Mouse (Mus musculus): ENCODE data around the gene Stat3. TPM values are rescaled to one million over a fixed set of nuclear protein-coding genes. Genes with fewer than 3 reads are reported as not detected.

The Stat3 gene
- total RNA-seq (2021): 100 to 1,000 TPM in 1 of 2 experiments, 10 to 100 TPM in 1; 91.3 to 119 TPM

- DNase-seq (ENCODE audit: low spot score): peak; percentile 97
- intact Hi-C loops (cut with DNase I): loop anchor here (2.0 kb wide), 1 partner anchor 17 kb away; no protein-coding TSS in a partner anchor
Observed at GRCm38 (mm10) chr11:100939512-100940151, at the start of gene Stat3. Gene Stat3, minus strand, starts transcription at chr11:100939540.

GRCm38 (mm10) chr11:100988674-100989073 is 49.3 kb upstream of the Stat3 start:
- intact Hi-C loops (cut with DNase I): no loop called here

GRCm38 (mm10) chr11:100985607-100986006 is 46.3 kb upstream of the Stat3 start:
- DNase-seq (ENCODE audit: low spot score): no peak
- intact Hi-C loops (cut with DNase I): no loop called here

More at GRCm38 (mm10) chr11:100988674-100989073, 49.3 kb upstream of the Stat3 start:
- DNase-seq (ENCODE audit: low spot score): no peak

GRCm38 (mm10) chr11:100983778-100984131 is 44.4 kb upstream of the Stat3 start:
- no peak for DNase-seq (ENCODE audit: low spot score)
- intact Hi-C loops (cut with DNase I): loop anchor here (2.0 to 5.0 kb wide), 4 partner anchors 34 to 194 kb away; partner anchors contain the start of gene Ccr10

DNA sequence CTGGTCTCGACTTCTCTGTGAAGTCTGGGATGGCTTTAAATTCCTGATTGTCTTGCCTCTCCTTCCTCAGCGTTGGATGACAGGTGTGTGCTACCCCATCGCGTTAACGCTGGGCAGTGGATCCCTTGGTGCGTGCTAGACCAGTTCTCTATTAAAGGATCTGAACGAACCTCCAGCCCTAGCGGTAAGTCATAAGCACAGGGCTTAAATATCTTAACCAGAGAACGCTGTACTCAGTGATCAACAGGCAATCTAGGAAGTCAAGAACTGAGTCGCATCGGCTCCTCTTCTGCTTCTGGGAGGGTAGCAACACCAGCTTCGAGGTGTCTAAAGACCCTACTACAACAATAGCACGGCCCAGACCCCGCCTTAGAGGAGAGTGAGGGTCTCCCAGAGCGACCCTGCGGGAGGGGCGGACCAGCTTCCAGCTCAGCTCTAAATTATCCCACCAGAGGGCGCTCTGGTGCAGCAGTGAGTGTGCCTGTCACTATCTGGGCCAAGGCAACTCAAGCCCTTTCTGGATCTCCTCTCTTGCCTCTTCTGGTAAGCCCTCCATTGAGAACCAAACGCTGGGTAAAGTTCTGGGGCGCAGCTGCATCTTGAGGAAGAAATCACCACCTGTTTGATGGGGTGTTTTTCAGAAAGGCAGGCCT is 43.9 kb upstream of the Stat3 start:
- peak; percentile 49 for DNase-seq (ENCODE audit: low spot score)
- intact Hi-C loops (cut with DNase I): loop anchor here (2.0 to 5.0 kb wide), 4 partner anchors 34 to 194 kb away; partner anchors contain the start of gene Ccr10

DNA sequence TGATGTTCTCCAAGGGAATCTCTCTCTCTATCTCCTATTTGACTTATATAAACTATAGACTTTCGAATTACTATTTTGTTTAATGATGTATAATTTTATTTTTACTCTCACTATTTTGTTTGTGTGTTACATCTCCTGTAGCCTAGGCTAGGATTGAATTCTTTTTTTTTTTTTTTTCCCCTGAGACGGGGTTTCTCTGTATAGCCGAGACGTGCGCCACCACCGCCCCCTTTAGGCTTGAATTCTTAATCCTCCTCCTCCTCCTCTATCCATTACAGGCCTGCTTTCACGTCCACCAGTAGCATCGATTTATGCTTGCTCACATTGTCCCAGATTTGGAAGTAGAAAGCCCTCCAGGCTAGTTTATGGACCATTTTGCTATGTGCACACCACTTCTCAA is 42.7 kb upstream of the Stat3 start:
- no peak for DNase-seq (ENCODE audit: low spot score)
- intact Hi-C loops (cut with DNase I): loop anchor here (2.0 to 5.0 kb wide), 4 partner anchors 35 to 195 kb away; partner anchors contain the start of gene Ccr10

DNA sequence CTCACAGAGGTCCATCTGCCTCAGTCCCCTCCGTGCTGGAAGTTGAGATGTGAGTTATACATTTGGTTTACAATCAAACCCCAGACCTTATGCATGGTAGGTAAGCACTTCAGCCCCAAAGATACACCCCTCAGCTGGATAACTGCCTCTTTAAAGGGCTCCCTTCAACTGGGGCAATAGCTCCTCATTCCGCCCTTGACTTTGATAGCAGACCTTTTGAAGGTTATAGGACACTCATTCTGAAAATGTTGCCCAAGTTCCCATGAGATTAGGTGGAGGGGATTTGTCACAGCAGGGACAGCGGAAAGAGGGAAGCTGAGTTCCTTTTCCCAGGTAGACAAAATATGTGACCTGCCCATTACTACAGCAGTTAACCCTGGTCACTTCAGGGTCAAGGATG is 41.9 kb upstream of the Stat3 start:
- intact Hi-C loops (cut with DNase I): loop anchor here (5.0 kb wide), 2 partner anchors 36 to 196 kb away; partner anchors contain the start of gene Ccr10
- no peak for DNase-seq (ENCODE audit: low spot score)

- intact Hi-C loops (cut with DNase I): loop anchor here (5.0 kb wide), 2 partner anchors 37 to 197 kb away; partner anchors contain the start of gene Ccr10
Observed at GRCm38 (mm10) chr11:100980438-100980837, 41.1 kb upstream of the Stat3 start.

DNA sequence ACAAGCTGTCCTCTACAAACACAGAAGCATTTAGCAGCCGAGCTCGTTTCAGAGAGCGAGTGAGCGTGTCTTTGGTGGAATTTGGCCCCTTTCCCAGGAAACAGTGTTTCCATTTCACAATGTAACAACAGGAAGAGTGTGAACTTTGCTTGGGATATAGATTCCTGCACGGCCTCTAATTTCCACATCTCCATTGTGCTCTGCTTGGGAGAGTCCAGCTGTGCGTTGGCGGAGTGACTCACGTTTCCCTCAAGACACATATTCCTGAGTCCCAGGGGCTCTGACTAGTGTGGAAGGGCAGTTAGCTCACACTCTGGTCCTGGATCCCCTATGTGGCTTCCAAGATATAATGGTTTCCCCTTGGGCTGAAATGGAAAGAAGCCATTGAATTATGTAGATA is 40.5 kb upstream of the Stat3 start:
- intact Hi-C loops (cut with DNase I): loop anchor here (5.0 kb wide), 2 partner anchors 37 to 197 kb away; partner anchors contain the start of gene Ccr10
- DNase-seq (ENCODE audit: low spot score): peak; percentile 51

More at GRCm38 (mm10) chr11:100980438-100980837, 41.1 kb upstream of the Stat3 start:
- DNase-seq (ENCODE audit: low spot score): no peak

GRCm38 (mm10) chr11:100975241-100975640 is 35.9 kb upstream of the Stat3 start:
- intact Hi-C loops (cut with DNase I): no loop called here
- DNase-seq (ENCODE audit: low spot score): no peak

DNA sequence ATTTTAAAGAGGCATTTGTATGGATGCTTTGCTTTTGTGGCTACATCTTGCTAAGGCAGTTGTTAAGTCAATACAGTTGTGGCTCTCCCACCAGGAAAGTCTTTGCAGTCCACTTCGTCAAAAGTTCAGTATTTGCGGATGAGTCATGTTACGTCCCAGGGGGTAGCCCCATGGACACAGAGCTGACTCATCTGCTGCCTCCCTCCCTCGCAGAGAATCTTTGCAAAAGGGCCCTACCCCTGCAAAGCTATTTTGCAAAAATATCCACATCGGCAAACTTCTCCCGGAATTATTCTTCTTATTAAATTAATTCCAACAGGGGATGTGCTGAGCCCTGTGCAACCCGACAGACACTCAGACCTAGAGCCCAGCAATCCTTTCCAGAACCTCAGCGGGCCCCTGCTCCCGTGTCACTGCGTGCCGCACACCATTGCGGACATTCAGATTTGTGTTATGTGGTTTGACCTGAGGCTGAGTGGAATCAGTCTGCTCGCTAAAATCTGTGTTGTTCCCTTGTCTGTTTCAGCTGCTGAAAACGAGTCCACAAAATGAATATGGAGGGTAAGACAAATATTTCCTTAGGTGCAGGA is 35.1 kb upstream of the Stat3 start:
- intact Hi-C loops (cut with DNase I): no loop called here
- no peak for DNase-seq (ENCODE audit: low spot score)

GRCm38 (mm10) chr11:100973245-100973644 is 33.9 kb upstream of the Stat3 start:
- intact Hi-C loops (cut with DNase I): no loop called here
- DNase-seq (ENCODE audit: low spot score): no peak

DNA sequence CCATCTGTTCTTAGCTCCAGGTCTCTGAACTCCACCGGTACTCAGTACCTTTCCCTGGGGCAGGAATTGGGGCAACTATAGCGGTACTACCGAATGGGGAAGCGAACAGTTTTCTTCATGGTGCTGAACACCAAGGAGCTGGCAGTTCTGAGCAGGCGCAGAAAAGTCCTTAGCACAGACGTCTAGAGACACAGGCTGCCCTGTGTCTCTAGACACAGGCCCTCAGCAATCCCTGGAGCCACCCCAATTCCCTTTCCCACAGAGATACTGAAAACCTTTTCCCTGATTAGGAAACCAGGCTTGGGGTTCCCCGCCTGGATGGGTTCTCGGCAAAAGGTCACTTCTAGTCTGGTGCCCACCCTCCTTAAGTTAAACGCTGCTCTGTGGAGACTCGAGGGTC is 32.1 kb upstream of the Stat3 start:
- intact Hi-C loops (cut with DNase I): no loop called here
- no peak for DNase-seq (ENCODE audit: low spot score)

GRCm38 (mm10) chr11:100970557-100970937 is 31.2 kb upstream of the Stat3 start, which contains the start of gene Cavin1:
Gene Cavin1, minus strand, starts transcription at chr11:100970887.
- intact Hi-C loops (cut with DNase I): no loop called here
- DNase-seq (ENCODE audit: low spot score): peak; percentile 99

GRCm38 (mm10) chr11:100969744-100970556 is 30.6 kb upstream of the Stat3 start:
- intact Hi-C loops (cut with DNase I): loop anchor here (10.0 kb wide), 1 partner anchor 1075 kb away; the partner anchor contains the start of gene Cd300lg
- DNase-seq (ENCODE audit: low spot score): peak; percentile 74

DNA sequence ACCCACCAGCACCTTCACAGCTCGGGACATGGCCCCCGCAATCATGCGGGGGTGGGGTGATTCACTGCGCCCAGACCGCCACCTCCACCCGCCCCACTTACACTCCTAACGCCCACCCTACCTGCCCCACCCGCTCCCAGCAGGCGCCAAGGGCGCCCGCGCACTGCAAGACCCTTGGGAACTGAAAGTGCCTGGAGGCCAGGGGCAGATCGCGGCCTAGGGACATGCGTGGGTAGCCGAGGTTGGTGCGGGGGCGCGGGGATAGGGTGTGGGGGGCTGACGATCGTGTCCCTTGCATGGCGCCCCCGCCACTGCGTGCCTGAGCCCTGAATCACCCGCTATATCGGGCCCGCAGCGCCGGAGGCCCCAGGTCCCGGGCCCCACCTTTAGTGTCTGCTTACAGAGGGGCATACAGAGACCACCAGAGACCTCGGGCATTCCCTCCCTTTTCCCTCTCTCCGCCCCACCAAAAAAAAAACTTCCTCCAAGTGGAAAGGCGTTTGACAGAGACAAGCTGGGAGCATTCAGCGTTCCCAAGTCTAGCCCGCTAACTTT is 29.9 kb upstream of the Stat3 start:
- DNase-seq (ENCODE audit: low spot score): peak; percentile 35
- intact Hi-C loops (cut with DNase I): loop anchor here (10.0 kb wide), 1 partner anchor 1076 kb away; the partner anchor contains the start of gene Cd300lg

DNA sequence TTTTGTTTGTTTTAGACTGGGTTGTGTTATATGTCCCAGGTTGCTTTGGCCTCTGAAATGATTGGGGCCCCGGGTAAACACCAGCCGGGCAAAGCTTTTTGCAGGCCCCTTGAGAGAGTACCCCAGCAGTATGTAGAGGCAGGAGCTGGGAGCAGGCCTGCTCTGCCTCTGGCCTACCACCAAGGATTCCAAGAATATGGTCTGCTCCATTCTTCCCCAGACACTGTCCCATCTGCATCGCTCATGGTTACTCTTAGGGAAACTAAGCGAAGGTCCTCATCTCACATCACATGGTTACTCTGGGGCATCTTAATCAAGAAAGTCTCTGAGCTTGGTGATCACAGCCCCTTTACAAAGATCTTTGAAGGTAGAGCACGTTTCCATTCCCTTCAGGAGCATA is 29.2 kb upstream of the Stat3 start:
- DNase-seq (ENCODE audit: low spot score): no peak
- intact Hi-C loops (cut with DNase I): loop anchor here (10.0 kb wide), 1 partner anchor 1076 kb away; the partner anchor contains the start of gene Cd300lg

DNA sequence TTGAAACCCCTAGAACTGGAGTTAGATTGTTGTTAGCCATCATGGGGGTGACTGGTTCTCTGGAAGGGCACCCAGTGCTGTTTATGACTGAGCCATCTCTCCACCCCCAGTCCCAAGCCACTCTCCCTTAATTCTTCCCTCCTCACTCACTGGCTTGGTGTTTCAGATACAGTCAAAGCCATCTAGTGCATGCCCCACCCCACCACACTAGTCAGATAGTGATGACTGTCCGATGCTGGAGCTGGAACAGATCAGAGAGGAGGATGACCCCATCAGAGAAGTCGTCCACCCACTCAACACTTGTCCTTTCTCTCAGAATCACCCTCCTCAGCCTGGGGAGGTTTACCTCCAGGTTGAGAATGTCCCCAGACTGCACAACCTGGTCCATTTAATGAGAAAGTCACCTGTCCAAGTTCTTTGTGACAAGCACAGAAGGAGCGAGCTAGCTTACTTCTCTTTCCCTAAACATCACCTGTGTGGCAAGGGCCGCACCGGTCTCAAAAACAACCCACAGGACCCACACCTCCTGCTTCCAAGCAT is 28.6 kb upstream of the Stat3 start:
- intact Hi-C loops (cut with DNase I): loop anchor here (10.0 kb wide), 1 partner anchor 1077 kb away; the partner anchor contains the start of gene Cd300lg
- no peak for DNase-seq (ENCODE audit: low spot score)

GRCm38 (mm10) chr11:100967376-100967775 is 28.0 kb upstream of the Stat3 start:
- intact Hi-C loops (cut with DNase I): loop anchor here (10.0 kb wide), 1 partner anchor 1077 kb away; the partner anchor contains the start of gene Cd300lg
- peak; percentile 29 for DNase-seq (ENCODE audit: low spot score)
